Mouse (Mus musculus) thymus, postnatal 4 days (tissue): ENCODE results near the gene Disc1.

Experiments
- DNase-seq: peaks from one replicate; pipeline ENCODE4 v3.0.0; 2021

Gene Disc1

DNA sequence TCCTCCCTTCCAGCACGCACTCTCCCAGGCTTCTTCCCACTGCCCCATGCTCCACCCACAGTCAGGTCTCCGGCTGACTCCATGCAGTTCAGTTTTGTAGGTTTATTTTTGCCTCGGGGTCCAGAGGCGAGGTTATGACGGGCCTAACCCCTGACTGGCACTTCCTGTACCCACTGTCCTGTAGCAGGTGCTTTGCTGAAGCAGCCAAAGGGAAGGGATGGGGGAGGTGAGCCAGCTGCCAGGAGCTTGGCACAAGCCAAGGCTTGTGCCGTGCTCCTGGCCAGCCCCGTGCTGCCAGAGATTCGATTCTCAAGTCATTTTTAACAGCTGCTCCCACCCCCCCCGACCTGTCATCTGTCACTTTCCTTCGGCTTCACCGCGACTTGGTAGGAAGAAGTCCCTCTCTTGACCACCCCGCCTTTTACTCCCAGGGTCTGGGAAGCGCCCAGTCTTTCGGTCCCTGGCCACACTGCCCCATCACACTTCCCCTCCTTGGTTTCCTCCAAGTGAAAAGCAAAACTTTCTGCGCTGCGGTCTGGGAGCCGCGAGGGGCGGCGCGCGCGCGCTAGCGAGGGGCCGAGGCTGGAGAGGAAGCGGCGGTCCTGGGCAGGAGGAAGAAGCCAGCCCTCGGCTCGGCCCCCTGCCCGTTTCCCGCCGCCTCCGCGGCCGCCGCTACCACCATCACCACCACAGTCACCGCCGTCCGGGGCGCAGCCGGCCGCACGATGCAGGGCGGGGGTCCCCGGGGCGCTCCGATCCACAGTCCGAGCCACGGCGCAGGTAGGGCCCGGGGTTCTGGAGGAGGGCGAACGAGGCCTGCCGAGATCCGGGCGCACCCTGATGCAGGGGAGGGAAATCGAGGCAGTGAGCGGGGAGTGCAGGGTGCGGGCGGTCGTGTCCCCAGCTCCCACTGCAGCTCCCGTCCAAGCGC lies at the start of gene Disc1:
TSS of gene Disc1 (plus strand) at position 691 of the 931 bp plus-strand sequence.
- DNase-seq, result peak; percentile 21

DNA sequence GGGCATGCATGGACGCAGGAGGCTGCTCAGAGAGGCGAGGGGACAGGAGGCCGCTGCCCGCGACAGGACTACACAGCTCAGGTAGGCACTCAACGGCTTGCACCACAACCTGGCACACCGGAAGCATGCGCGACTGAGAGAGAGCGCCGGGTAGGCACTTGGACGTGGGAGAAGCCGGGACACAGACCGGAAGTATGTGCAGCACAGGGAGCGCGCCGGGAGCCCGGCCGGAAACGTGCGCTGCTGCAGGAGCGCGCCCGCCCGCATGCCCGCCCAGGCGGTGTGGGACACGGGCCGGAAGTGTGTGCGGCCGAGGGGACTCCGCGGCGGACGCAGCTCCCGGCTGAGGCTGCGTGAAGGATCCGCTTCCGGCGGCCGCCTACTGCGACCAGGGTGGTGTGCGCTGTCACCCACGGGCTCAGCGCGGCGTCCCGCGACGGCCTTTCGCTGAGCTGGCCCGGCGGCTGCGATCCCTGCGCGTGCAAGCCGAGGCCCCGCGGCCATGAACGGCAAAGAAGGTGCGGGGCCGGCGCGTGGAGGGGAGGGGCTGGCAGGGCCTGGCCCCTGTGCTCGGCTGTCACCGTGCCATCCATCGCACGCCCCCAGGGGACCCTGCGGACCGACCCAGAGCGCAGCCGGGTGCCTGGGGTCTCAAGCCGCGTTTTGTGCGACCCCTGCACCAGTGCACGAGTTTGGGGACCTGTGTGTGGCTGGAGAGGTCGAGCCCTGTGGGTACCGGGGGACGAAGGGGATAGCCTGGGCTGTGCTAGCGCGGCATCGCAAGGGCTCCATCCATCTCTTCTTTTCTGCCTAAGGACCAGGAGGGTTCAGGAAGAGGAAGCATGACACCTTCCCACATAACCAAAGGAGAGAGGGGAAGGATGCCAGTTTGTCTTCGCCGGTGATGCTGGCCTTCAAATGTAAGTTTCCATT lies 41.0 kb upstream of the Disc1 start, which contains the start of gene Tsnax:
TSS of gene Tsnax (plus strand) at position 303 of the 933 bp plus-strand sequence.
- peak; percentile 89 for DNase-seq

DNA sequence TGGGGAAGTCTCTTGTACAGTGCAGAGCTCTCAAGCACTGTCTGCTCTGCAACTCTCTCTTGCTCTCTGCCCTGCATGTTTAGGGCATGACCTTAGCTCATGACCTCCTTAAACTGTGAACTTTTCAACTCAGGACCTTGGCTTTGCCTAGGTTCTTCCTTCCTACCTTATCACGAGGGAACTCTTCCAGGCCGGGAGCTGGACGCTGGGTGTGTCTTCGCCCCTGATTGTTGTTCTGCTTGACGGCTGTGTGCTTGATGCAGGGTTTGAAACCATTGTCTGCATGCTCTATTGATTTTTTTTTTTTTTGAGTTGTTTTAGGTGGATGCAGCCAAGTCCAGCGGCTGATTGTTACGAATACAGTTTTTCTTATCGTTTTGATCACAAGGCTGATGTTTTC lies 29.9 kb upstream of the Disc1 start:
- DNase-seq, result no peak

DNA sequence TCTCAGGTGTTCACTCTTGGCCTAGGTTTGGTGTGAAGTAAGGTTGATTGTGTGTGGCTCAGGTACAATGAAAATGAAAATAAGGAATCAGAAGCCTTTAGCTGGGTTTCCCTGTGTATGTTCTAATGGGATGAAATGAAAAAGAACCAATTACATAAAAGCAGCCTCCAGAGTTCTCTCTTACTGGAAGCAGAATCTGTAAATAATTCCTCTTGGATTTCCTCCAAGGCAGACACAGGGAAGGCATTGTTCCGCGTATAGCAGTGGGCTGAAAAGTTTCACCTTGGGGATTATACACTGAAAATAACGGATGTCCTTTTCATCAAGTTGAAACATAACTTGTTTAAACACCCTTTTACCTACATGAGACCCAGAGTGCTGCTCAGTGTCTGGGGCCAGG lies 26.8 kb upstream of the Disc1 start:
- no peak for DNase-seq

DNA sequence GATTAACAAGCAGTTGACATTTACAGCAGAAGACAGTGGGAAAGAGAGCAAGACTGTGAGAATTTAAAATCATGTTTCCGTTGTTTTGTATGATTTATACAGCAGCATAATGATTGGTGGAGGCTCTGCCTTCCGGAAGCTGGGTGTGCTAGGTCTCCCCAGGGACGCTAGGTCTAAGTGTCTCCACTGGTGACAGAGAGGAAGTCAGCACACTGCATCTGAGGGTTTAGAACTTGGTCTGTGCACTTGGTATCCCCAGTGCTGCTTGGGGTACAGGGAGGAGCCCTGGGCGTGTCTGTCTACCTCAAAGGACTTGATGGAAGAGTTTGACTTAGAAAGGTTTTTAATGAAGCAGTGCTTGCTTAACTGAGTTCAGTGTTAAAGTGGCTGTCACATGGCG lies 25.2 kb upstream of the Disc1 start:
- DNase-seq, result no peak

DNA sequence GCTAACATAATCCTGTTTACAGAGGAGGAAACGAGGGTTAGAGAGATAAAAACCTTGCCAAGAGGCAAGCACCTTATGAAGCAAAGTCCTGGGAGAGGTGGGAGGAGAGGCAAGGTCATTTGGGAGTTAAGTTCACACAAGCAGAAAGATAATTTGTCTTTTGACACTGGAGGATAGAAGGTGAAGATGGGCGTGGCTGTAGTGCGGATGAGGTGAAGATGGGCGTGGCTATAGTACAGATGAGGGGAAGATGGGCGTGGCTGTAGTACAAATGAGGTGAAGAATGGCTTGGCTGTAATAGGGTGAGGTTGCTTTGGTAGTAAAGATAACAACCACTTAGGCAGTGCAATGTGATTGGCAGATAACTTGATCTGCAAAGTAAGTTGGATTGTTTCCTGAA lies 22.7 kb upstream of the Disc1 start:
- DNase-seq, result no peak

DNA sequence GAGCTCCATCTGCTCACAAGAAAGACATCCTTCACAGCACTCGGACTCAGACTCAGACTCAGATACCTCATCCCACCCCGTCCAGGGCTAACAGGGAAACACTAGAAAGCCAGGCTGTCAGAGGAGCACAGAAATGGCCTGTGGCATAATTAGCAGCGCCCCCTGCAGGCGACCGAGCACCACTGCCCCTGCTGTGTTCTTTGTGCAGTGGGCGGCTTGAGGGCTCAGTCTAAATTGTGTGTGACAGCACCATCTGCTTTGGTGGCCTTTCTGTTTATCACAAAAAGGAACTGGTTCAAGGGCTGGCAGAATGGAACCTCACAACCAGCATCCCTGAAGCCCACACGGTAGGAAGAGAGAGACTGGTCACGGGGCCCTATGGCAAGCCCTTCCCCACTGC lies 19.3 kb upstream of the Disc1 start:
- peak; percentile 92 for DNase-seq

DNA sequence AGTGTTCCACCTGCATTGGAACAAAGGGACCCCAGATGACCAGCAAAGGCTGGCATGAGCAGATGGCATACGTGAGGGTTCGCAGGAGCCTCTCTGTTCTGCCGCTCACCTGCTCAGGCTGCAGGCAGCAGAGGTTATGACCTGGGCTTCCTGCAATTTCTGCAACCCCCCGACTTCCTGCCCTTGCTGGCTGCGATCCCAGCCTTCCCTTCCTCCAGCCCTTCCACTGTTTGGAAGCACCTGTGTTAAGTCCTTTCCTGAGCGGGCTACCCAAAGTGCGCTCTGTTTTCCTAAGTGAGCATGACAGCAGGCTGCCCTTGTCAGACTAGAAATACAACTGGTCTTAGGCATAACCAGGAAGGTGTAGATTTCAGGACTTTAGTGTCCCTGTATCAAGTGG lies 16.9 kb upstream of the Disc1 start:
- no peak for DNase-seq

DNA sequence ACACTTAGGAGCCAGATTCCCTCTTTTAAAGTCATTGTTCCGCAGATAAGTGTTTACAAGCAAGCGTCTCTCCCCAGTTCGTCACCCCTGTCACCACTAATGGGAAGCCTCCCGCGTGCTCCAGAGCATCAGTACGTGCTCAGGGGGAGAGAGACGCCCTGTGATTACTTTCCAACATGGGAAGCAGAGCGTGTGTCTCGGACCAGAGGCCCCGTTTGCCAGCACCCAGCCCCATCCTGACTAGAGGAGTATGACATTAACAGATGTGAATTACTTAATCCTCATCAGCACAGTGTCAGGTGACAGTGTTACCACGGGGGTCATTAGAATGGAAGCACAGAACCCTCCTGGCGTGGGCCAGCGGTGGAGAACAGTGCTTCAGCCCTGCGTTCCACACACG lies 15.3 kb upstream of the Disc1 start:
- DNase-seq, result no peak

DNA sequence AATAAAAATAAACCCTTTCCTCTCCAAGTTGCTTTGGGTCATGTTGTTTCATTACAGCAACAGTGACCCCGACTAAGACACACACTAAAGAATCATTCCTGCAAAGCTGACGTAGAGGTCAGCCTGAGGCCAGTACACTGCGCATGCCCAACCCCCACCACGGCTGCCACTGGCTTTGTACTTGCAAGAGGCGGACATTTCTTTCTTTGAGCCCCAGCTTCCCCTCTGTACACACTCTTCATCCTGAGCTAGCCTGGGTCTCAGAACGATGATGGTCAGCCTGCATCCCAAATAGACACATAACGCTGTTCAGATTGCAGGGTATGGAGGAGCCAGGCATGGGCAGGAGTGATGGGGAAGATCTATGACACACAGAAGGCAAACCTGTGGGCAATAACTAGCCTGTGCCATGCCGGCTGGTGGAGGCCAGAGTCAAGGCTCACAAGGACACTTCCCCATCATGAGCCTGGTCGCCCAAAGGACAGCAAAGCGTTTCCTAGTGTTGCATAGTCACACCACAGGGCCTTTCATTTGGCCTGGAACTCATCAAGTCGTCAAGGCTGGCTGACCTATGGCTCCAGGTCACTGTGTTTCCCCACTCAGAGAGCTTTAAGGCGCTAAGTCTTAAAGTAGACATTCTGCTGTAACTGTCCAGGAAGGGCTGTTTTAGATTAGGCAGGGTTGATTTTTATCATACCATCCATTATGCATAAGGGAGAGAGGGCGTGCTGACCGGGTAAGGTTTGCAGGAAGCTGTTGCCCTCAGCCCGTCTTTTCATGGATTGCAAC lies 13.2 kb upstream of the Disc1 start:
- DNase-seq, result no peak

DNA sequence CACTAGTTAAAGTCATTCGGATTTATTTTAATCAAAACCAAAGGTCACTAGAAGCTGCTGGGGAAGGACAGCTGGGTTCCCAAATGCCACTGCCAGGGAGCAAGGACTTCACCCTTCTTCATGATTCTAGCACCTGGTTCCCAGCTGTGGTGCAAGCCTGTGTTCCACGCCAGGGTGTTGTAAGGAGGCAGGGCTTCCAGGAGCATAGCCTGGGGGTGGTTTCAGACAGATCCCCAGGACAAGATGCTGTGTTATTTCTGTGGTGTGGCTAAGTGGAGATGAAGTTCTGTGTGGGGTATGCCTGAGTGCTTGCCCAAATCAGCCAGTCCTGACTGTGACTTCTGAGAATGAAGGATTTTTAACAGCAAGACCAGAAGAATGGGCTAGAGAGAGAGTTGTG lies 12.5 kb upstream of the Disc1 start:
- no peak for DNase-seq

DNA sequence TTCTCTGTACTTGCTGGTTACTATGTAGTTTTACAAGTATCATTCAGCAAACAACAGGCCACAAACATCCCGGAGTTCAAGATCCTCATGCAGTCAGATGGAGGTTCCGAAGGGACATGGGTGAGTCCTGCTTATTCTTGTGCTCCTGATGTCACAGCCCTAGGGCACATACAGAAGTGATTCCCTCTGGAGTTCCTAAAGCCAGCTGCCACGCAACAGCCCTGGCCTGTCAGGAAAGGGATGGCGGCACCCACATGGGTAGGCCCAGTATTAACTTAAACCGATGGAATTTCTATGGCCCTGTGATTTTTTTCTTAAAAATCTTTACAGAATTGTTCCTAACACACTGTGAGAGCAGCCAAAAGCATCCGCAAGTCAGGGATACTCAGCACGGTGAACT lies 10.6 kb upstream of the Disc1 start:
- no peak for DNase-seq

DNA sequence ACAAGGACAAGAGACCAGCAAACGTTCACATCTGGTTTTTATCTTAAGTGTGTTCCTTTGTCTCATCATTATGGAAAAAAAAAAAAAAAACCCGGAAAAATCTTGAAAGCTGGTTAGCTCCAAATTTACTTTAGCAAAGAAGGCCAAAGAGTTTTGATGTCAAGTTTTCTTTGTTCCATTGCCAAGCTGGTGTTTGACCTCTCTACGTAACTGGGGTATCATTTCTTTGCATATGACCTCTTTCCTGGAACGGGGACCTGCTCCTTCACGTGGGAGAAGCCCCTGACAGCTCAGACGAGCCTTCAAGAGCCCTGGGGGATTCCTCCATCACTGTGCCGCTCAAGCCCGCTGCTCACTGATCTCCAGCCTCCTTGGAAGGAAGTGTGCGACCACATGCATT lies 10.1 kb upstream of the Disc1 start:
- DNase-seq, result no peak

DNA sequence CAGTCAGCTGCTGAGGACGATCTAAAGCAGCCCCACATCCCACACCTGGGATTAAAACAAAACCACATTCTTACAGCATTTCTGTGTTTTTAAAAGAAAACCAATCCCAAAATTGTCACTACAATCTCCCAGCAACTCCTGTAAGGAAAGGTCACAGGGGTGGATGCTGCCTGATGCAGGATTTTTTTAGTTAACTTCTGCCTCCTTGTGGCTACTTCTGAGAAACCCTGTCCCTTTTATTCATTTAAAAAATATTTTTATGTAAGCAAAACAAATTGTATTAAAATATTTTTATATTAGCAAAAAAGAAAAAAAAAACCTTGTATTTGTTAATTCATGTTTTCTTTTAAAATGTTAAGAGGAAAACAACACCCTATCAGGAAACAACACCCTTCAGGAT lies 8.2 kb upstream of the Disc1 start:
- no peak for DNase-seq

DNA sequence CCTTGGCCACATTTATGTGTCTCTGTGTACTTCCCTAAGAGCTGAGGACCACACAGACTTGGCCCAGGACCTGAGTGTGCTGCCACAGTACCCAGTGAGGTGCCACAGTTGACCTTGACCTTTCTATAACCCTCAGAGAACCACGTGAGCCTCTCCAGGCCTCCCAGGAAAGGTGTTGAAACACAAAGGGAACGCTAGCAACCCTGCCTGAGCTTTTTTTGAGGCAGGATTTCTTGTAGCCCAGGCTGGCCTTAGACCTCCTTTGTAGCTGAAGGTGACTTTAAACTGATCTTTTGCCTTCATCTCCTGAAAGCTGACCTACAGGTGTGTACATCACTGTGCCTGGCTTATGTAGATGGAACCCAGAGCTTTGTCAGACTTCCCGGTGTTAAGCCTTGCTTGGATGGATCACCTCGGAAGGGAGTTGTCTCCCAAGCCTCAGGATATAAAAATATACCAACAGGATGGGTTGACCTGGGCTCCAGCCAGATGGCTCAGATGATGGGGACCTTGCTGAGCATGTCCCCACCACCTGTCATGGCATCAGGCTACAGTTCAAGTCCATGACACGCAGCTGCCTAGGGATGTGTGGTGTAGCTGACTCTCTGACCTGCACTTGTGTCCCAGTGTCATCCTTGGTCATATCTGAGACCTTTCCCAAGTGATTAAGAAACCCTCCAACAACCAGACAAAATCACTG lies 4.8 kb upstream of the Disc1 start:
- DNase-seq, result no peak

DNA sequence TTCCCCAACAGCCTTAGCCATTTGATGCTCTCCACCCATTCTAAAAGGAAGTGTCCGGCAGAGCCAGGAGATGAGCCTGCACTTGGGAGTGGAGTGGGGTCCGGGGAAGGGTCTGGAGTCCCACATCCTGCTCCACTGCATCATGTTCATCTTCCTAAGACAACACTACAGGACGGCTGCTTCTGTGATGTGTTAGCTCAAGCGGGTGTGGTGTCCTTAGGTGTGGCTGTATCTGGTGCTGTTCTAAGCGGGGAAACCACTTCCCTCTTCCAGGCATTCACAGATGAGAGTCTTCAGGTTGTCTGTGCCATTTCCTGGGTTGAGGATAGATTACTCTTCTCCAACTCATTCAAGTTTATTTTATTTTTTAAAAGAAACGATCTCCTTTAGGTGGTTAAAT lies 4.2 kb upstream of the Disc1 start:
- no peak for DNase-seq

DNA sequence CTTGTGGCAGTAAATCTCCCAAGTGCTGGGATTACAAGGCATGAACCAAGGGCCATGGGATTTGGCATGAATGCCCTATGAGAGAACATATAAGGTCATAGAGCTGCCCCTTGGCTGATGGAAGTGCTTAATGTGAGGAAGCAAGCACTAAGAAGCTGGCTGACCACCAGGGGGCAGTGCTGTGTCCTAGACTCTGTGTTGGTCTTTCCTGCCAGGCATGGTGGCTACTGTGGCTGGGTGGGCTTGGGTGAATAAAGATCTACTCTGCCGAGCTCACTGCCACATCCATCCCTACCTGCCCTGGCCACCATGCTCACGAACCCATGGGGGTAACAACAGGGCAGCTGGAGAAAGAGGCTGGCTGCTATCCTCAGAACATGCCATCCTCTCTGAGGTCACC lies 2.0 kb upstream of the Disc1 start:
- DNase-seq, result peak; percentile 93

DNA sequence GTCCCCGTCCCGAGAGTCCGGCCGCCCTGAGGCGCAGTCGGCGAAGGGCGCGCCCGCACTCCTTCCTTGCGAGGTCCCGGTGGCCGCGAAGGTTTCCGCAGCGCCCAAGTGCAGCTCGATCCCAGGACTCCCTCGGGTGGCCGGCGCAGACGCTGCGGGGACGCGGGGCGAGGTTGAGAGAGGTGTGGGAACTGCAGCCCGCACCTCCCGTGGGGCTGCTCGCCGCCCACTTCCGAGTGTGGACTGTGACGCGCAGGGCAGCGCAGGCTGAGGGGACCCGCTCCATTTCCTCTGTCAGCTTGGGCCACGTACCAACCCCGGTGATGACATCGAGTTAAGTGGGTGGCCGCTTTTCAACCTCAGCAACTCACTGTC lies 428 bp downstream of the Disc1 start:
- peak; percentile 43 for DNase-seq

DNA sequence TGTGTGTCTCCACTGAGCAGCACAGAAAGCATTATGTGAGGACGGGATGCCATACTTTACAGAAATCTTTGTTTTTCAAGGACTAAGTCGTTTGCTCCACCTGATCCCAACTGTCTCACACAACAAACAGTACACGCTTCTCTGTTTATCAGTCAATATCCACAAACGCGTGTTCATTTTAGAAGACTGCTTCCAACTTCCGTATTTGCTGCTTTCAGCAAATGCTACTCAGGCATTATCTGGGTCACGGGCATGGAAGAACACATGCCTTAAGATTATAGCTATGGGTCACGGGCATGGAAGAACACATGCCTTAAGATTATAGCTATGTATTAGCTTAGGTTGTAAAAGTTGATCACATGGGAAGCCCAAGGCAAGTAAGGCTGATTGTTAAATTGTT lies 6.9 kb downstream of the Disc1 start:
- DNase-seq, result no peak

DNA sequence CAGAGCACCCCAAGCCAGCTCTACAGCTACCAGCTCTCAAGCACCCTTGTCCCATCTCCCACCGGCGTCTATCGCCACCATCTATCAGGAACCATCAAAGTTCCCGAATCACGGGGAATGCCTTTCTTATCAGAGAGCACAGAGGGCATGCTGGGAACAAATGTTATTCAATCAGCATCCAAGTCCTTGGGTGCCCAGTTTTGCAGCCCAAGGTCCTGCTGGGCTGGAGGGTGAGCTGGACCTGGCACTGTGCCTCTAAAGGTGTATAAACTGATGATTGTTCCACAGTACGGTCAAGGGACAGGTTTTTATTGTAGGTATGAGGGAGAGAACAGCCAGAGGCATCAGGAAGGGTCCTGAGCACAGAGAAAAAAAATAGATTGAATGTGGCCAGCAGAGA lies 11.6 kb downstream of the Disc1 start:
- DNase-seq, result no peak

DNA sequence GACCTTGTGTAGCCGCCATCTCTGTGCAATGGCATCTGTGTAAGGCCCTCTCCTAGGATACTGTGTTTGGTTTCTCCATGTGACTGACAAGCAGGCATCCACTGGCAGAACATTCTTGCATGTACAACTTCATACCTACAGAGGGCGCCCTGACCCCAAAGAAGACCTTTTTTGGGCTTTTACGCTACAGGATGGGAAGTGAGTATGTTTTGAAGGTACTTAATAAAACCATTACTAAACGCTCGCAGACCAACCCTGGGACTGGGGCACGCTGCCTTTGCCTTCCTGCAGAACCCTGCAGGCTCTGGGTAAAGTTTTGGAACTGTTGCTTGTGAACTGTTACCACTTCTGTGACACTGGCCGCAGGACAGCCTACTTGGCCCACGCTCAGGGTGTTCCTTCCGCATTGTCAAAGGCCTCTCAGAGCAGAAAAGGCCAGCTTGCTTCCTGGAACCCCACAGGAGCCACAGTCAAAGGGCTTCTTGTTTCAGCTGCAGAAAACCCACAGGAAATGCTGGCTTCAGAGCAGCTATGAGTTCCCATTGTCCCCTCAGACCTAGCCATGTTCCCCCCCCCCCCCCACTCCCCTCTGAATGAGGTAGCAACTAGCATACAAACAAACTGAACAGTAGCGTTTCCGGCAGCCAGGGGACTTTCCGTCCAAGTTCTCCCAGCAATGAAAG lies 13.1 kb downstream of the Disc1 start:
- peak; percentile 75 for DNase-seq

DNA sequence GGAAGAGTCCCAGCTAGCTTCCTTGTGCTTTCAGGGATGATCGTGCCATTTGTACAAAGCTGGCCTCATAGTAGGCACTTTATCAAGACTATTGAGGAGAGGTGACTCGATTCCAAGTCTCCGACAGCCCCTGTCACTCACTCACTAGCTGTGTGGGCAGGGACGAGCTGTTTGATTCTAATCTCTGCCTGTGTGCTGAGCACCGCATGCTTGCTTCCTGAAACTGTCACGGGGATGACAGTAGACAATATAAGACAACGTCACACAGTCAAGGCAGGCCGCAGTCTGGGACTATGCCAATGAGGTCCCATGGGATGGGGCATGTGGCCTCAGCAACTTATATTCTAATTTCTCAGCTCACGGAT lies 13.6 kb downstream of the Disc1 start:
- DNase-seq, result peak; percentile 65
